Mouse (Mus musculus): ENCODE data around the gene Crxos. TPM values are rescaled to one million over a fixed set of nuclear protein-coding genes. Genes with fewer than 3 reads are reported as not detected.
A peak's percentile ranks its signal among the peaks of the same experiment; 100 is the strongest.
"Not testable (repeated sequence)": the region's sequence is repeated elsewhere in the genome, so short reads cannot be mapped to it uniquely, and the experiment has no call there.

Gene Crxos
- polyA plus RNA-seq, 1 experiment from 2014 or later, result not detected

DNA sequence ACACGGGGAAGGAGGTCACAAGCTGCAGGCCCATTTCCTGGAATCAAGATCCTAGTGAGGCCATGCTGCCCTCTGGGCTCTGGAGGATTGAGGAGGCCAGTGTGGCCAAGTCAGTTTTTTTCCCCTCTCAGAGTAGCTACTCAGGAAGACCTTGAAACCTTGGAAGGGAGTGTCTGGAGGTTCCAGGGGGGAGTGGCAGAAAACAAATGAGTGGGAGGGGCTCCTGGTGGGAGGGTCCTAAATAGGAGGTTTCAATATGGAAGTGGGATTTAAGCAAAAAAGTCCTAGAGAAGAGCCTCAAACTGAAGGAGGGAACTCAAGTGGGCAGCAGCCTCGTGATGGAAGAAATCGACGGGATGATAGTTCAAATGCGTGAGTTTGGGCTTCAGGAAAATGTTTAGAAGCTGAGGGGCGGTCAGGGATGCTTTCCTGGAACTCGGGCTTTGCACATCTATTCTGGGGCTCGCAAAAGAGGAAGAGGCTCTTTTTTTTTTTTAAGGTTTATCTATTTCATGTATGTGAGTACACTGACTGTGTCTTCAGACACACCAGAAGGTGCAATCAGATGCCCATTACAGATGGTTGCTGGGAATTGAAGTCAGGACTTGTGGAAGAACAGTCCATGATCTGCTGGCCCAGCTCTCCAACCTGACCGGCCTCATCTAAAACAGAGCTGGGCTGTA lies 19.1 kb downstream of the Crxos start:
- no peaks in the 10 kb centered on the region for H3K9me3 ChIP-seq (replicated peaks; ENCODE audit: control insufficient read depth, low read length)
- no peak for ATAC-seq
- DNase-seq (ENCODE audit: low spot score), result no peak
- 77% methylated on average over 9 of the region's 9 CpGs for WGBS
- no peak overlapping the region for H3K4me2 ChIP-seq (ENCODE audit: low read length)
- no peaks in the 10 kb centered on the region for H3K4me1 ChIP-seq (ENCODE audit: control insufficient read depth, insufficient read depth, low read length)
- H3K27ac ChIP-seq (ENCODE audit: low read depth, low read length), result no peak overlapping the region
- no peak overlapping the region for H3K4me3 ChIP-seq (ENCODE audit: low read depth, low read length)
- no peaks in the 10 kb centered on the region for H3K36me3 ChIP-seq (ENCODE audit: control insufficient read depth, insufficient read depth, low read length)
- H3K27me3 ChIP-seq (replicated peaks; ENCODE audit: control insufficient read depth, insufficient read depth, low read length), result no peaks in the 10 kb centered on the region
- H3K9ac ChIP-seq (ENCODE audit: low read length), result no peak overlapping the region

DNA sequence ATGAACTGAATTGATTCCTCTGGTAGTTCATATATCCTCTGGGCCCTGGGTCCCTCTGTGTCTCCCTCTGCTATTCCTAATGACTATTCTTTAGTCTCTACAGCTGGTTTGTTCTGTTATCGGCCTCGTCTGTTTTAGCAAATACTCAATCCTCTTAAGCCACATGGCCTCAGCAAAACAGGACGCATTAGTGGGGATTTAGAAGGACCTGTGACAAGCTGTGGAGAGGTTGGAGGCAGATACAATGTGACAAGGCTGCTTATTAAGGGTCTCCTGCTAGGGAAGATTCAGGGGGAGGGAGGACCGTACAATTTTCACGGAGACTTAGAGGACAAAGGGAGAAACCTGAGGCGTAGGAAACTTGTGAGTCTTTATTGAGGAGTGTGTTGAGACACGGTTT lies 23.4 kb downstream of the Crxos start:
- H3K4me2 ChIP-seq (ENCODE audit: low read length), result no peak overlapping the region
- no peak for DNase-seq (ENCODE audit: low spot score)
- H3K9ac ChIP-seq (ENCODE audit: low read length), result no peak overlapping the region
- H3K27me3 ChIP-seq (replicated peaks; ENCODE audit: control insufficient read depth, insufficient read depth, low read length), result no peaks in the 10 kb centered on the region
- no peaks in the 10 kb centered on the region for H3K9me3 ChIP-seq (replicated peaks; ENCODE audit: control insufficient read depth, low read length)
- H3K36me3 ChIP-seq (ENCODE audit: control insufficient read depth, insufficient read depth, low read length), result no peaks in the 10 kb centered on the region
- ATAC-seq, result no peak
- no peak overlapping the region for H3K4me3 ChIP-seq (ENCODE audit: low read depth, low read length)
- 47% methylated on average over 7 of the region's 7 CpGs for WGBS
- no peaks in the 10 kb centered on the region for H3K4me1 ChIP-seq (ENCODE audit: control insufficient read depth, insufficient read depth, low read length)
- H3K27ac ChIP-seq (ENCODE audit: low read depth, low read length), result no peak overlapping the region

DNA sequence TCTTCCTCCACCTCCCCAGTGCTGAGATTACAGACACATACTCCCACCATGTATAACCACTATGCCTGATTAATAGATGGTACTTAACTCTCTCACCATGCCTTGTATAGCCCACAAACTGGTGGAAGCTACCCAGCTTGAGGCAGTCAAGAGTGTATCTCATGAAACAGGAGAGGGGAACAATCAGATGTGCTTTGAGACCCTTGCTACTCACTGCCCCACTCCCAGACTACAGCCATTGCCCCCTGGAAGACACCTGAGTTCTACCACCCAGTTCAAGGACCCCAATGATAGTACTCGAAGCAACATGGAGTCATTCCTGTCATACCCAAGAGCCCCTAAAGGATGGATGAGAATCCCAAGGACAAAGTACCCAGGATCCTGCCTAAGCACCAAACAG lies 24.2 kb downstream of the Crxos start:
- no peak overlapping the region for H3K27ac ChIP-seq (ENCODE audit: low read depth, low read length)
- H3K27me3 ChIP-seq (replicated peaks; ENCODE audit: control insufficient read depth, insufficient read depth, low read length), result no peaks in the 10 kb centered on the region
- H3K4me1 ChIP-seq (ENCODE audit: control insufficient read depth, insufficient read depth, low read length), result no peaks in the 10 kb centered on the region
- WGBS, result 85% methylated on average over 1 of the region's 1 CpGs
- no peaks in the 10 kb centered on the region for H3K9me3 ChIP-seq (replicated peaks; ENCODE audit: control insufficient read depth, low read length)
- H3K4me2 ChIP-seq (ENCODE audit: low read length), result no peak overlapping the region
- no peaks in the 10 kb centered on the region for H3K36me3 ChIP-seq (ENCODE audit: control insufficient read depth, insufficient read depth, low read length)
- no peak overlapping the region for H3K4me3 ChIP-seq (ENCODE audit: low read depth, low read length)
- no peak for ATAC-seq
- DNase-seq (ENCODE audit: low spot score), result no peak
- H3K9ac ChIP-seq (ENCODE audit: low read length), result no peak overlapping the region

DNA sequence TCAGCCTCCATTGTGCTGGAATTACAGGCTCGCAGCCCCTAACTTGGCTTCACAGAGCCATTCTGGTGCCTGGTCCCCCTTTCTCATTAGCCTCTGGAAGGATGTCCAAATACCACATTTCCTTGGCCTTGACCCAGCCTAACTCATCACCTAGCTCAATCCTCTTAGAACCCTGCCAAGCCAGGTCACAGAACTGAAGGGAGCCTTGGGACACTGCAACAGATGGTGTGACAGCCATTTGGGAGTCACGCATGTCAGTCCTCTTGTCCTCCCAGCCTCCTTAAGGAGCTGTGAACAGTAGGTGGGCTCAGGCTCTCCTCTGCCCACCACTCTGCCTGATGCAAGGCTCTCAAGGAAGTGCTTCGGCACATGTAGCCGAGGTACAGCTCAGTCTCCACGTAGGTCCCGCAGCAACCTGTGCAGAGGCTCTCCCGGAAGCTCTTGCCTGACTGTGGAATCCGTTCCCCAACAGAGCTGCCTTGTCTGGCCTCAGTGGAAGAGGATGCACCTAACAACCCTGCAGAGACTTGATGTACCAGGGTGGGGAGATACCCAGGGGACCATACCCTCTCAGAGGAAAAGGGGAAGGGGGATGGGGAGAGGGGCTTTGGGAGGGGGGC lies 25.7 kb downstream of the Crxos start:
- Histone ChIP-seq H3K4me3 (ENCODE audit: low read depth, low read length) (no peak overlapping the region), H3K36me3 (ENCODE audit: control insufficient read depth, insufficient read depth, low read length) (no peaks in the 10 kb centered on the region), H3K9me3 (replicated peaks; ENCODE audit: control insufficient read depth, low read length) (no peaks in the 10 kb centered on the region), H3K27ac (ENCODE audit: low read depth, low read length) (no peak overlapping the region), H3K9ac (ENCODE audit: low read length) (no peak overlapping the region), H3K4me1 (ENCODE audit: control insufficient read depth, insufficient read depth, low read length) (no peaks in the 10 kb centered on the region), H3K27me3 (replicated peaks; ENCODE audit: control insufficient read depth, insufficient read depth, low read length) (no peaks in the 10 kb centered on the region), H3K4me2 (ENCODE audit: low read length) (no peak overlapping the region)
- no peak for DNase-seq (ENCODE audit: low spot score)
- WGBS, result 84% methylated on average over 8 of the region's 8 CpGs
- ATAC-seq, result no peak

DNA sequence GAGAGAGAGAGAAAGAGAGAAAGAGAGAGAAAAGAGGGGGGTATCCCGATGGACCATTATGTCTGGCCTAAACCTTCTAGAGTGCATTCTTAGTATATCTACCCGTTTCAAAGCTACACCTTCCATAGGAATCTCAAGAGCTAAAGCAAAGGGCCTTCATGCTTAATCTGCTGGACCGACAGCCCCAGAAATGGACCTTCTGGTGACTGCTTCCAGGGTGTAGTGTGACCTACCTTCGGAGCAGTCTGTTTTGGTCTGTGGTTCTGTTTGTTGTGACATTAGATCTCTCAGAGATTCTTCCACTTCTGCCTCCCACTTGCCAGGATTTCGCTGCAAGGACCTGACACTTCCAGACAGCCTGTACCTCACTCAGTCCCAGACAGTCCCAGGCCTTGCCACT lies 28.1 kb downstream of the Crxos start:
- Histone ChIP-seq H3K27me3 (replicated peaks; ENCODE audit: control insufficient read depth, insufficient read depth, low read length) (no peaks in the 10 kb centered on the region), H3K36me3 (ENCODE audit: control insufficient read depth, insufficient read depth, low read length) (no peaks in the 10 kb centered on the region), H3K9me3 (replicated peaks; ENCODE audit: control insufficient read depth, low read length) (no peaks in the 10 kb centered on the region), H3K4me1 (ENCODE audit: control insufficient read depth, insufficient read depth, low read length) (no peaks in the 10 kb centered on the region), H3K9ac (ENCODE audit: low read length) (no peak overlapping the region), H3K4me2 (ENCODE audit: low read length) (no peak overlapping the region), H3K4me3 (ENCODE audit: low read depth, low read length) (no peak overlapping the region), H3K27ac (ENCODE audit: low read depth, low read length) (no peak overlapping the region)
- DNase-seq (ENCODE audit: low spot score) (no peak), ATAC-seq (no peak)
- WGBS, result 89% methylated on average over 5 of the region's 5 CpGs

DNA sequence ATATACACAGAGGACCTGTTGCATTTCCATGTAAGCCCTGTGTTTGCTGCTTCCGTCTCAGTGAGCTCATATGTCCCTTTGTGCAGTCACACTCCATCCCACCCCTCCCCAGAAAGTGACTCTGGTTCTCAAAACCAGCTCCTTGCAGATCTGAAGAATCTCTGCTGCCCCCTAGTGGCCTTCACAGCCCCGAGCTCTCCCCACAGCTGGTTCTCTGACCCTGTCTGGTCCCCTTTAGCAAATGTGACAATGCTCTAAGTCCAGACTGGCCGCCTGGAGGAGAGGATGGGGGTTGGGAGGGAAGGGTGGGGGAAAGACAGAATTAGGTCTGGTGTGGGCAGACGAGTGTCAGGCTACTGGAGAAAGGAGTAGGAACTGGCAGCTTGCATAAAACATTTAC lies 29.8 kb downstream of the Crxos start:
- Histone ChIP-seq H3K36me3 (ENCODE audit: control insufficient read depth, insufficient read depth, low read length) (peaks cover 5% of the 10 kb centered on the region), H3K4me3 (ENCODE audit: low read depth, low read length) (no peak overlapping the region), H3K4me1 (ENCODE audit: control insufficient read depth, insufficient read depth, low read length) (no peaks in the 10 kb centered on the region), H3K9ac (ENCODE audit: low read length) (no peak overlapping the region), H3K27me3 (replicated peaks; ENCODE audit: control insufficient read depth, insufficient read depth, low read length) (no peaks in the 10 kb centered on the region), H3K9me3 (replicated peaks; ENCODE audit: control insufficient read depth, low read length) (no peaks in the 10 kb centered on the region), H3K27ac (ENCODE audit: low read depth, low read length) (no peak overlapping the region), H3K4me2 (ENCODE audit: low read length) (no peak overlapping the region)
- WGBS, result 0% methylated on average over 4 of the region's 4 CpGs
- DNase-seq (ENCODE audit: low spot score) (peak; percentile 87), ATAC-seq (peak; percentile 62)

DNA sequence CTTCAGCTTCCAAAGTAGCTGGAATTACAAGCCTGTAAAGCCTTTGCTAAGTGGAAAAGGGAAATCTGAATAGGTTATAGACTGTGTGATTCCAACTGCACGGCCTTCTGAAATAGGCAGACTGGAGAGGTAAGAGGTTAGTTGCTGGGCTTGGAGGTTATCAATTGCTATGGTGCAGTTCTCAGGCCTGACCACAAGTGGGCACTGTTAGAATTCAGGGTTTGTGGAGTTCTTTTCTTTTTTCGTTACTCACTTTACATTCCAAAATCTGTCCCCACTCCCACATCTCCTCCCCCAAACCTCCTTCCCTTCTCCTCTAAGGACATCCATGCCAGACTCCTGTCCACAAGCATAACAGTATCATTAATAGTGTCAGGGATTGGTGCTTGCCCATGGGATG lies 31.8 kb downstream of the Crxos start:
- no peak overlapping the region for H3K27ac ChIP-seq (ENCODE audit: low read depth, low read length)
- H3K4me1 ChIP-seq (ENCODE audit: control insufficient read depth, insufficient read depth, low read length), result no peaks in the 10 kb centered on the region
- H3K4me2 ChIP-seq (ENCODE audit: low read length), result no peak overlapping the region
- 41% methylated on average over 2 of the region's 2 CpGs for WGBS
- H3K9me3 ChIP-seq (replicated peaks; ENCODE audit: control insufficient read depth, low read length), result no peaks in the 10 kb centered on the region
- ATAC-seq (no peak), DNase-seq (ENCODE audit: low spot score) (peak; percentile 34)
- peaks cover 18% of the 10 kb centered on the region for H3K36me3 ChIP-seq (ENCODE audit: control insufficient read depth, insufficient read depth, low read length)
- no peaks in the 10 kb centered on the region for H3K27me3 ChIP-seq (replicated peaks; ENCODE audit: control insufficient read depth, insufficient read depth, low read length)
- H3K9ac ChIP-seq (ENCODE audit: low read length), result no peak overlapping the region
- H3K4me3 ChIP-seq (ENCODE audit: low read depth, low read length), result no peak overlapping the region

DNA sequence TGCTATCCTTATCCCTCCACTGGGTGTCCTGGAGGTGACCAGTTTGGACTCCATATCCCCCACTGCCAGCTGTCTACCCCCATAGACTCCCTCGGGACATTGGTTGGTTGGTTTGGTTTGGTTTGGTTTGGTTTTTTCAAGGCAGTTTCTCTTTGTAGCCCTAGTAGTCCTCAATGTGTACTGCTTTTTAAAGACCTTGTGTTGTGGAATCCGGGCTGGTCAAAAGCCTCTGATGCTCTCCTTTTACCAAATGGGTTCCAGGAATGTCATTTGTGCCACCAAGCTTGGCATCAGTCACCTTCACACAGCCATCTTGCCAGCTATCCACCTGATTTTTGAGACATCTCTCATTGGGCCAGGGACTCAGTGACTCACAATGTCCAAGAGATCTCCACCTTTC lies 32.3 kb downstream of the Crxos start:
- DNase-seq (ENCODE audit: low spot score) (no peak), ATAC-seq (no peak)
- H3K27ac ChIP-seq (ENCODE audit: low read depth, low read length), result no peak overlapping the region
- H3K36me3 ChIP-seq (ENCODE audit: control insufficient read depth, insufficient read depth, low read length), result peaks cover 23% of the 10 kb centered on the region
- WGBS, result 90% methylated on average over 2 of the region's 2 CpGs
- H3K9ac ChIP-seq (ENCODE audit: low read length), result no peak overlapping the region
- H3K4me2 ChIP-seq (ENCODE audit: low read length), result no peak overlapping the region
- no peaks in the 10 kb centered on the region for H3K27me3 ChIP-seq (replicated peaks; ENCODE audit: control insufficient read depth, insufficient read depth, low read length)
- no peaks in the 10 kb centered on the region for H3K4me1 ChIP-seq (ENCODE audit: control insufficient read depth, insufficient read depth, low read length)
- no peak overlapping the region for H3K4me3 ChIP-seq (ENCODE audit: low read depth, low read length)
- no peaks in the 10 kb centered on the region for H3K9me3 ChIP-seq (replicated peaks; ENCODE audit: control insufficient read depth, low read length)

DNA sequence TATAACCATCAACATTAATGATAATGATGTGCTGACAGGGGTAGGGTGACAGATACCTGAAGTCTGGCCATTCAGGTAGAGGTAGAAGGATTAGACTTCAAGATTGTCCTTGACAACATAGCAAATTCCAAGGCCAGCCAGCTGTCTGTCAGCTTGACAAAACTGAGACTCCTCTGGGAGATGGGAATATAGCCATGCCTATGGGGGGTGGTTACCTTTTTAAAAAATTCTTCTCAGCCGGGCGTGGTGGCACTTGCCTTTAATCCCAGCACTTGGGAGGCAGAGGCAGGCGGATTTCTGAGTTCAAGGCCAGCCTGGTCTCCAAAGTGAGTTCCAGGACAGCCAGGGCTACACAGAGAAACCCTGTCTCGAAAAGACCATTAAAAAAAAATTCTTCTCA lies 33.3 kb downstream of the Crxos start:
- not testable (repeated sequence) for H3K9ac ChIP-seq (ENCODE audit: low read length); H3K9me3 ChIP-seq (replicated peaks; ENCODE audit: control insufficient read depth, low read length); H3K27me3 ChIP-seq (replicated peaks; ENCODE audit: control insufficient read depth, insufficient read depth, low read length); H3K4me2 ChIP-seq (ENCODE audit: low read length); H3K27ac ChIP-seq (ENCODE audit: low read depth, low read length); ATAC-seq; H3K4me3 ChIP-seq (ENCODE audit: low read depth, low read length); DNase-seq (ENCODE audit: low spot score); H3K4me1 ChIP-seq (ENCODE audit: control insufficient read depth, insufficient read depth, low read length)
- 86% methylated on average over 4 of the region's 4 CpGs for WGBS
- peaks cover 30% of the 10 kb centered on the region for H3K36me3 ChIP-seq (ENCODE audit: control insufficient read depth, insufficient read depth, low read length)

All from forebrain, embryonic 14.5 days (tissue).